Mouse (Mus musculus) cerebellum, adult 9-11 months (tissue): ENCODE data around the gene Slc5a12.

ENCODE experiments used
- DNase-seq: peaks from one replicate; pipeline ENCODE4 v3.0.0; 2022

Gene Slc5a12

GRCm38 (mm10) chr2:110596932-110597331, at the start of gene Slc5a12:
Gene Slc5a12, plus strand, starts transcription at chr2:110597298.
- no peak for DNase-seq

- DNase-seq: no peak
Observed at GRCm38 (mm10) chr2:110556098-110556497, 41.0 kb upstream of the Slc5a12 start.

- no peak for DNase-seq
Observed at GRCm38 (mm10) chr2:110562621-110563020, 34.5 kb upstream of the Slc5a12 start.

- DNase-seq: peak; percentile 9
Observed at GRCm38 (mm10) chr2:110564673-110565627, 32.1 kb upstream of the Slc5a12 start.

GRCm38 (mm10) chr2:110586692-110587091, 10.4 kb upstream of the Slc5a12 start:
- DNase-seq: no peak

GRCm38 (mm10) chr2:110590007-110590406, 7.1 kb upstream of the Slc5a12 start:
- DNase-seq: no peak

GRCm38 (mm10) chr2:110592276-110592675, 4.8 kb upstream of the Slc5a12 start:
- no peak for DNase-seq

- DNase-seq: no peak
Observed at GRCm38 (mm10) chr2:110644358-110644757, 47.3 kb downstream of the Slc5a12 start.

- DNase-seq: no peak
Observed at GRCm38 (mm10) chr2:110644846-110645245, 47.7 kb downstream of the Slc5a12 start.

- no peak for DNase-seq
Observed at GRCm38 (mm10) chr2:110663329-110663728, 66.2 kb downstream of the Slc5a12 start.

GRCm38 (mm10) chr2:110671071-110671624, 74.0 kb downstream of the Slc5a12 start:
- no peak for DNase-seq
